Mouse (Mus musculus) C2C12 (cell line): ENCODE data around the gene Gm20605. TPM values are rescaled to one million over a fixed set of nuclear protein-coding genes. Genes with fewer than 3 reads are reported as not detected.
"Not testable (repeated sequence)": the region's sequence is repeated elsewhere in the genome, so short reads cannot be mapped to it uniquely, and the experiment has no call there.

Source experiments
- H3K27me3 ChIP-seq: one replicate; pipeline ENCODE4 v1.6.1; 2011; ENCODE audit not compliant: control insufficient read depth, insufficient read depth, insufficient read length
- H3K36me3 ChIP-seq: one replicate; pipeline ENCODE4 v1.6.1; 2011; ENCODE audit not compliant: control insufficient read depth, insufficient read depth
- H3K4me3 ChIP-seq: one replicate; pipeline ENCODE4 v1.5.1; 2011; ENCODE audit warnings: mild to moderate bottlenecking, control low read depth; ENCODE audit not compliant: poor library complexity, insufficient read depth, severe bottlenecking
- H3K79me2 ChIP-seq: one replicate; pipeline ENCODE4 v1.6.1; 2011; ENCODE audit not compliant: control insufficient read depth, insufficient read depth
- H3K79me3 ChIP-seq: one replicate; pipeline ENCODE4 v1.6.1; 2011; ENCODE audit warnings: low read depth, control low read depth
- H3ac ChIP-seq: one replicate; pipeline ENCODE3; 2011; ENCODE audit warnings: low read depth; ENCODE audit not compliant: control insufficient read depth, insufficient read length
- CEBPB ChIP-seq: IDR thresholded peaks from one replicate; pipeline ENCODE4 v1.6.1; 2011; ENCODE audit warnings: low read depth, mild to moderate bottlenecking, control low read depth, moderate library complexity
- CTCF ChIP-seq: IDR thresholded peaks from one replicate; pipeline ENCODE4 v1.5.1; 2011; ENCODE audit not compliant: control insufficient read depth, insufficient read depth, insufficient read length
- FOSL1 ChIP-seq: IDR thresholded peaks from one replicate; pipeline ENCODE4 v1.8.0; 2011; ENCODE audit warnings: mild to moderate bottlenecking, low read length; ENCODE audit not compliant: poor library complexity, insufficient read depth, severe bottlenecking
- MAX ChIP-seq: IDR thresholded peaks from one replicate; pipeline ENCODE4 v1.6.1; 2011; ENCODE audit warnings: mild to moderate bottlenecking, control low read depth
- MYOD1 ChIP-seq: IDR thresholded peaks from one replicate; pipeline ENCODE4 v1.6.1; 2011; ENCODE audit warnings: low read depth; ENCODE audit not compliant: control insufficient read depth, insufficient read length
- MYOG ChIP-seq: IDR thresholded peaks from one replicate; pipeline ENCODE4 v1.6.1; 2011; ENCODE audit not compliant: control insufficient read depth, insufficient read length; ENCODE audit errors: extremely low read depth
- USF1 ChIP-seq: IDR thresholded peaks from one replicate; pipeline ENCODE4 v1.6.1; 2011; ENCODE audit warnings: low read depth, mild to moderate bottlenecking, control low read depth, moderate library complexity
- polyA plus RNA-seq: library from polyadenylated mRNA; unstranded; fragments of >200 nt; fragmentation: generic; extraction: Trizol; gene quantifications from one replicate; pipeline ENCODE4 v1.2.1, GENCODE M21; 2012; ENCODE audit warnings: missing spikeins

Gene Gm20605
- polyA plus RNA-seq, 1 experiment, result 5.0 TPM

GRCm38 (mm10) chr5:137610056-137610455, 18.9 kb upstream of the Gm20605 start:
- TF ChIP-seq MYOD1 (no peak), USF1 (no peak), CEBPB (no peak), FOSL1 (no peak), CTCF (no peak), MYOG (no peak), MAX (no peak)
- no peaks in the 10 kb centered on the region for H3K27me3 ChIP-seq
- peaks cover 37% of the 10 kb centered on the region for H3K79me3 ChIP-seq
- peak overlapping the region; percentile 75 for H3ac ChIP-seq
- peak overlapping the region; percentile 71 for H3K4me3 ChIP-seq
- peaks cover 47% of the 10 kb centered on the region for H3K36me3 ChIP-seq
- H3K79me2 ChIP-seq, result peaks cover 73% of the 10 kb centered on the region

DNA sequence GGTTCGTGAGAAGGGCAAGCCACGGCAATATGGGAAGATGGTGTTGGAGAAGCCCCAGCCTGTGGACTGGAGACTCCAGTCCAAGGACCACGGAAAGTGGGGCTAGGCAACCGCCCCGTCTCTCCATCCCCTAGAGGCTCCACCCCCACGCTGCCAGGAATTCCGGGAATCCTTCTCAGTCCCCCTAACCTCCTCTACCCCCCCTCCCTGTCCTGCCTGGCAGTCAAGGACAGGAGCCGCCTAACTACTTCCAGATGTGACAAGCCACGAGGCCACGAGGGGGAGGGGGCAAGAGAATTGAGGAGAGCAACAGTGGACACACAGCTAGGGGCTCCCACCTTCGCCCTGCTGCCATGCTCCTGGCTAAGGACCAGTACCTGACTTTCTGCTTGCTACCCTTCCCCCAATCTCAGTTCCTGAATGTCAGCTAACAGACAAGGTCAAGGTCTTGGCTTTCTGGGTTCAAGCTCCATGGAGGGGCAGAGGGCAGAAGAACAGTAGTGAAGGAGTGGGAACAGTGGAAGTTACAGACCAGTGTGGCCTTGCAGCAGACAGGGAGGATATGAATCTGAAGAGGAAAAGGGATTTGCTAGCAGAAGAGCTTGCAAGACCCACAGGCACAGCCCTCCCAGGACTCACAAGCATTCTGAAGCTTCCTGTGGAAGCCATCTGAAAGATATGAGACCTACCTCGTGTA, 18.3 kb upstream of the Gm20605 start:
- Histone ChIP-seq H3K4me3 (peak overlapping the region; percentile 71), H3K79me3 (peaks cover 37% of the 10 kb centered on the region), H3ac (peak overlapping the region; percentile 75), H3K36me3 (peaks cover 41% of the 10 kb centered on the region), H3K27me3 (no peaks in the 10 kb centered on the region), H3K79me2 (peaks cover 73% of the 10 kb centered on the region)
- TF ChIP-seq USF1, result peak; percentile 12
- TF ChIP-seq CTCF, result no peak
- peak; percentile 93 for TF ChIP-seq MAX

- Histone ChIP-seq H3ac (peak overlapping the region; percentile 75), H3K36me3 (peaks cover 36% of the 10 kb centered on the region), H3K79me3 (peaks cover 37% of the 10 kb centered on the region), H3K79me2 (peaks cover 68% of the 10 kb centered on the region), H3K4me3 (peak overlapping the region; percentile 71), H3K27me3 (no peaks in the 10 kb centered on the region)
- TF ChIP-seq MAX, result no peak
- no peak for TF ChIP-seq CEBPB
- TF ChIP-seq MYOD1, result no peak
- TF ChIP-seq FOSL1, result no peak
- TF ChIP-seq USF1, result no peak
- TF ChIP-seq CTCF, result no peak
- TF ChIP-seq MYOG, result no peak
These were observed 17.8 kb upstream of the Gm20605 start for GRCm38 (mm10) chr5:137611245-137611602.

DNA sequence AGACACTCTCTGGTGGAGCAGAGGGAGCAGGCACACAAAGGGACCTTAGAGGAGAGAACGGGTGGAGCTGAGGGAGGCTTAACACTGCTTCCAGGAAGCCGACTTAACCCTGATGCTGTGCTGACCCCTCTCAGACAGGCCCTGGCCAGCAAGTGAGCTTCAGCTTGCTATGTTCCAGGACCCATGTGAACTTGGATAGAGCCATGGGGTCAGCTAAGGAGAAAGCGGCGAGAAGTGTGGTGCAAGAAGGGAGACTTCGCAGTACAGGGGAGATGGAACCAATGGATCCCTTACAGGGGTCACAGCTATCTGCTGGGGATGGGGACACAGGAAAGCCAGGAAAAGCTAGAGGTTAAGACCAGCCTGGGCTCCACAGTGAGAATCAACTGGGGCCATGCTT, 15.9 kb upstream of the Gm20605 start:
- no peak for TF ChIP-seq CTCF
- TF ChIP-seq CEBPB, result no peak
- no peak for TF ChIP-seq MYOG
- no peak for TF ChIP-seq MYOD1
- TF ChIP-seq USF1, result no peak
- no peak for TF ChIP-seq MAX
- TF ChIP-seq FOSL1, result no peak
- Histone ChIP-seq H3K27me3 (no peaks in the 10 kb centered on the region), H3K4me3 (no peak overlapping the region), H3K36me3 (peaks cover 17% of the 10 kb centered on the region), H3K79me3 (peaks cover 27% of the 10 kb centered on the region), H3ac (peak overlapping the region; percentile 10), H3K79me2 (peaks cover 49% of the 10 kb centered on the region)

GRCm38 (mm10) chr5:137613550-137613949, 15.4 kb upstream of the Gm20605 start, which contains the start of gene Pcolce:
Pcolce (minus strand) TSS chr5:137613784.
- no peak for TF ChIP-seq FOSL1
- TF ChIP-seq MAX, result no peak
- no peak for TF ChIP-seq CEBPB
- TF ChIP-seq MYOD1, result no peak
- no peak for TF ChIP-seq USF1
- TF ChIP-seq CTCF, result no peak
- TF ChIP-seq MYOG, result no peak
- H3K4me3 ChIP-seq, result no peak within 1 kb of the TSS

GRCm38 (mm10) chr5:137614921-137615320, 14.1 kb upstream of the Gm20605 start:
- H3K79me2 ChIP-seq, result peaks cover 31% of the 10 kb centered on the region
- not testable (repeated sequence) for H3K27me3 ChIP-seq, H3K36me3 ChIP-seq, H3K4me3 ChIP-seq, H3K79me3 ChIP-seq, H3ac ChIP-seq

More at GRCm38 (mm10) chr5:137613550-137613949, 15.4 kb upstream of the Gm20605 start, which contains the start of gene Pcolce:
- Histone ChIP-seq H3K36me3 (peaks cover 13% of the 10 kb centered on the region), H3K27me3 (no peaks in the 10 kb centered on the region), H3K79me2 (peaks cover 45% of the 10 kb centered on the region), H3ac (peak within 1 kb of the TSS; percentile 10), H3K79me3 (peaks cover 22% of the 10 kb centered on the region)
